Mouse (Mus musculus): ENCODE results near the gene Meltf.

Meltf gene

DNA sequence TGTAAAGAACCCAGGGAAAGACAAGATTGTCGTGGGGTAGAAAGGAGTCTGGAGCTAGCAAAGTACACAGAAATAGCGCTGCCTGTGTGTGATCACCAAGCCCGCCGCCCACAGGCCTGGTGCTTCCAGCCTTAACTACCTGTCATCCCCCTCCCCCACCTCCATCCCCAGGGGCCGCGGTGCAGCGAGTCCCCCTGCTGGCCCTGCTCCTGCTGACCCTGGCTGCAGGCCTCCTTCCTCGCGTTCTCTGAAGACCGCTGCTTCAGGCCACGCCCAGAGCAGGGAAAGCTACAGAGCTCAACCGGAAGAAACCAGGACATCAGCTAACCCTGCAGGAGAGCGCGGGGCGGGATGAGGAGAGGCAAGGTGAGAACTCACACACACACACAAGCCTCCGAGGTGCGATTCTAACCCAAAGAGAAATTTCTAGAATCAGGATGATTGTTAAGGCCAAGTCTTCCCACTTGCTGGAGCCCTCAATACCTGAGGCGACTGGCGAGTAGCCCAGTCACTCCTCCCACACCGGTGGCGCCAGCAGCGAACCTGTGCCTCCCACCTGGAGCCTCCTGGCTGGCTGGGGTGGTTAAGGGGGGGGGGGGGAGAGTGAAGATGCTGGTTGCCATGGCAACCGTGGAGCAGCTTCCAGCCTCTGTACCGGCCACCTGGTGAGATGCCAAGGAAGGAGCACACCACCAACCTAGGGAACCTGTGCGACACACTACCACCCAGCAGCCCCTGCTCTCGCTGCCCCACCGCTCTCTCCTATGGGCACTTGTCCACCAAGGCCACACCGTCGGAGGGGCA, 18.6 kb downstream of the Meltf start:
- peak; percentile 9 for DNase-seq

DNA sequence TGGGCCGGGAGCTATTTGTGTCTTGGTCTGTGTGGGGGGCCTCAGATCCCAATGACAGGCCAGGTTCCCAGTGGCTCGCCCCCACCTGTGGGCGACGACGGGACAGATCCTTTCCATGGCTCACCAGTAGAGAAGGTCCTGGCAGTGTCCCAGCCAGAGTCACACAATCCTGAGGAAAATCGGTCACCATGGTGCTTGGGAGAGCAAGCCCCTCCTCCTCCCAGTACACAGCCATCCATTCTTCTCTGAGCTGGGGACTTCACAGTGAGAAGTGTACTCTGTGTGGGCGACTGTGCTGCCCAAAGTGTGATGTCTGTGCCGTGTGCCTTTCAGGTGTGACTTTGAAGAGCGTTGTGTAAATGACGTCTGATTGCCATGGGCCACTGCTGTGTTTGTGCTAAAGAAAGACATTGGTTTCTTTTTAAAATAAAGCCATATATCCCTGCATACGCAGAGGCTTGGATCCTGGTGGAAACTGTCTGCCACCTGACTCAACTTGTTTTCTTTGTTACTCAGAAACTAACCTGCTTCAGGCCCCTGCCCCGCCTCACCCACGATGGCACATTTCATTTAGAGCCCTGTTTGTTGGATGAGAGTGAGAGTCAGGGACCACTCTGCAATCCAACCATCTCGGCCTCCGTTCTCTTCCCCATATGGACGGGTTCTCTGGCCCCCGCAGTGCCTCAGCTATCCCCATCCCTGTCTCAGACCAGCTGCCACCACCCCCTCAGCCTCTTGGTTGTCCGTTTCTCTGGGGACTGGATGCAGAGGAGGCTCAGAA, 20.1 kb downstream of the Meltf start:
- DNase-seq: no peak

DNA sequence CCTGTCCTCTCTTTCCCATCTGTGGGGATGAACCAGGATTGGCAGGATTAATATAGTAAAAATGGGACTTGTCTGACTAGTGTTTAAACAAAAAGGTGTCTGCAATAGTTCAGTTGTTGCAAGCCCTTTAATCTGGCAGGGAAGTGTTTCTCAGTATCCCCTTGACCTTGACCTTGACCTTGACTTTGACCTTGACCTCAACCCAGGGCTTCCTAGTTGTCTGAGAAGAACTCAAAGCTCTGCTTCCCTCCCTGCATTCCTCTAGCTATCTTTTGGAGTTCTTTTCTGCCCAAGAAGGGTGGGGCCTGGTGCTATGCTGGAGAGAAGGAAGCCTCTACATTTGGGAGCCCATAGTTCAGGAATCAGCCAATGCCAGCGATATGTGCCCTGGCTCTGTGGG, 23.3 kb downstream of the Meltf start:
- no peak for DNase-seq

DNA sequence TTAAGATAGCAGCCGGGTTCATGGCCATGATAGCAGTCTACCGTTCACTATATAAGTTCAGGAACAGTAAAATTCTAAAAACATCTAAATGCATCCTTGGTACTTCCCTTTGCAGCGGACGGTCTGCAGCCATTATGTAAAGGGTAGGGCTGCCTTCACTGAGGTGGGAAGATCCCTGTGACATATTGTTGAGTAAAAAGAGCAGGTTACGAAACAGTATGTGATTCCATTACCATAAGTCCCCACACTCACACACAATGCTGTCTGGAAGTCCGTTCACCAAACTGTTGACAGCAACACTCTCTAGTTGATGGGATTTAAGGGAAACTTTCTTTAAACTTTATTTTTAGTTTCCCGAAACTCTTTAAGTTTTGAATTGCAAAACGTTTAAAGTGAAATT, 24.6 kb downstream of the Meltf start:
- no peak for DNase-seq

DNA sequence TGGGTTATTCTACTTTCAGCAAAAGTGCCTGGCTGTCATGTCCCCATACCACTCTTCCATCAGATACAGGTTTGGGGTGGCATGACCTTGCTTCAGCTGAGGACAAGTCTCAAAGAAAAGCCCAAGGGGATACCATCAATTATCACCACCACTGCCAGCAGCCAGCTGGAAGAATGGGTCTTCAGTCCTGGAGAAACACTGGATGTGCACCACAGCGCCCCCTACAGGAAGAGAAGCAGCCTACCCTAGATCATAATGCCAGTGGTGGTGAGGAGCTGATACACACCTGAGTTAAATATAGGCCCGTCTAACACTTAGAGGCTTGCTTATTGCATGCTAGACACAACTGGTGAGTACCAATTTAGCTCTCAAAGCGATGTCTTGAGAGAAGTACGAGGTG, 26.7 kb downstream of the Meltf start:
- no peak for DNase-seq

DNA sequence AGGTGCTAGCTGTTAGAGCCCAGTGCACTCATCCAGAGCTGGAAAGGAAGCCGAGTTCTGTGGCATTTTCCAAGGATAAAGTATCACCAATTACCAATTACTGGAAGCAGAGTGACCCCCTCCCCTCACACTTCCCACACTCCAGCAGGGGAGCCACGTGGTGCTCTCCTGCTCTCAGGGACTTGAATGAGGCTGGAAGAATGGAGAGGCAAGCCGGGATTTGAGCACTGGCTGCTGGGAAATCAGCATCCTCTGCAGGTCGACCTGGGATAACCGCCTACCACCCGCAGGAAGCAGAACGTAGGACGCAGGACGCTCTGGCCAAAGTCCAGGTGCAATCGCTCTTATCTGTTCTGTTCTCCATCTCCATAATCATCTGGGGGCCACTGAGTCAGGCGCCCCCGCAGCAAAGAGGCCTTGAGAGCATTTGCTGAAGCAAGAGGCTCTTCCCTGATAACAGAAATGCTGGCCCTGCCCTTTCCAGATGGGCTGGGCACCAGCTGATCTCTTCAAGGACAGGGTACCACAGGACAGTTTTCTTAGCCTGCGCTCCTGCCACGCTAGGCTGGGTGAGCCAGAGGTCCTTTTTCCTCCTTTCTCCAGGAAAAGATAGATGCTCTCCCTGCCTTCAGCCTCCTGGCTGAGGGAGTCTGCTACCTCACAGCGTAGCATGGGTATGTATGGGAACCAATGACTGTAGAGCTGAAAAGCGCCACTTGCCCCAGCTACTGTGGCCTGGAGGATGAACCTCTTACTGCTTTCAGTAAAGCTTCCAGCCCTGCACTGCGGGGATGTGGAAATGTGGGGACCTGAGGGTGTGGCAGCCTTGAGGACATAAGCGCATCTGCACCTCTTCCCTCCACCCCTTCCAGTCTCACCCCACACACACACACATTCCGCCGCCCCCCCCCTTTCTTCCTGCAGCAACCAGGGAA, 27.5 kb downstream of the Meltf start:
- DNase-seq: no peak

DNA sequence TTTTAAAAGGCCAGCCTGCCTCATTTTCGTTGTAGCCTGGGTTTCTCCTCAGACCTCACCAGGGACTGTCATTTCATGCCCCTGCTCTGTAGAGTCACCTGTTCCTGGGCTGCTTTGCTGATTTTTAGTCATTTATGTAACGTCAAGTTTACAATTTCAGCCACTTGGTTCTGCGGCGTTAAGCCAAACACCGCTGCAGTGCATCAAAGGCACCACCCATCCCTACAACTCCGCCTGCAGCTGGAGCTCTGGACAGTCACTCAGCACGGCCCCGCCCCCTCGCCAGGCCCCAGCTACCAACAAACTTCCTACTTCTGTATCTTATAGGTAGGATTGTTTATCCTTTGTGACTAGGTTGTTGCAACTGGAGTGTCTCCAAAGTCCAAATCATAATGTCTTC, 28.3 kb downstream of the Meltf start:
- DNase-seq: peak; percentile 15

DNA sequence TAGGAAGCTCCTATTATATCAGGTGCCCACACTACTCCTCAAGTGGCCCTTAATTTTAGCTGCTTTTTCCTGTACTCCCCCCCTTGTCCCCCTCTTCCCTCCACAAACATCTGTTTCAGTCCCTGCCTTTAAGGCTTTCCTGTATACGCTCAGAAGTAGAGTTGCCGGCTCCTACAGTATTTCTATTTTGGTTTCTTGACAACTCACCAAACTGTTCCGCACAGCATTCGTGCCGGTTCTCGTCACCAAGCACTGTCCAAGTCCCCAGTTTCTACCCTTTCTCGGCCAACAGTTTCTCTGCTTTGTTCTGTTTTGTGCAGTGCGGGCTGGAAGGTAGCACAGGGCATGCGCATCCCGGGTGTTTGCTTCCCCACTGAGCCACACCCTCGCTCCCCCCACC, 30.3 kb downstream of the Meltf start:
- no peak for DNase-seq

DNA sequence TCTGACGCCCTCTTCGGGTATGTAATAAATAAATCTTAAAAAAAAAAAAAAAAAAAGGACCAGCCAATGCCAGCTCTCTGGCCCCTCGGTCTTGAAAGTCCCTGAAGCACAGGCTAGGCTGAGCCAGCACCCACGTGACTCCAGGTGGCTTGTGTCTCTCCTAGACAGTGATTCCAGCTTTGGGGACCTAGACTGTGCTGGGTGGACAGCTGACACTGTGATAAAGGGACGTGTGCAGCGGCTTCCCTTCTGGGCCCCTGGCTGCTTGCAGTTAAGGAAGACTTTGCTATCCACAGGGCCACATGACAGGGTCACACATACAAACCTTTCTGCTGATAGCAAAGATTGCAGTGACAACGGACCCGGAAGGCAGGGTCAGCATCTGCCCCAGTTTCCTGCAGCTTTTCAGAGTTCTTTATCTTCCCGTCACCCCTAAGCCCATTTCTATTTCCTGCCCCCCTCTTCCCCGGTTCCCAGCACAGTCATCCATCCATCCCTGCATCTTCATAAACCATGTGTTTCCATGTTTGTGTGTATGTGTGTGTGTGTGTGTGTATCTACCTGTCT, 31.8 kb downstream of the Meltf start:
- peak; percentile 20 for DNase-seq

DNA sequence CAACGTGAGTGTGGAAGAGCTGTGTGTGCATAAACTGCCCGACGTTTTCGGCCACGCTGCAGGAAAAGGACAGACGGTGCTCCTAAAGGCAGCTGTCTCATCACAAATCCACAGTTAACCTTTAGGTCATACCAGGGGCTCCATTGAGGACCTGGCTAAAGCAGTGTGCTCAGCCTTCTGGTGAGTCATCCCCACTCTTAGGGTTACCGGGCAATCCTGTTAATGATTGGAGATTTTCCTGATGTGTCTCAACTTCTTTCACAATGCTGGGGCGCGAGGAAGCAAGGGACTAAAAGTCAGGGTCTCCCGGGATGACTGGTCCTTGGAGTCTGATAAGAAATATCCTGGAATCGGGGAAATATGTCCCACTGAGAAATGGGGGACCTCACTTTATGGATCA, 39.2 kb downstream of the Meltf start:
- peak; percentile 52 for DNase-seq

DNA sequence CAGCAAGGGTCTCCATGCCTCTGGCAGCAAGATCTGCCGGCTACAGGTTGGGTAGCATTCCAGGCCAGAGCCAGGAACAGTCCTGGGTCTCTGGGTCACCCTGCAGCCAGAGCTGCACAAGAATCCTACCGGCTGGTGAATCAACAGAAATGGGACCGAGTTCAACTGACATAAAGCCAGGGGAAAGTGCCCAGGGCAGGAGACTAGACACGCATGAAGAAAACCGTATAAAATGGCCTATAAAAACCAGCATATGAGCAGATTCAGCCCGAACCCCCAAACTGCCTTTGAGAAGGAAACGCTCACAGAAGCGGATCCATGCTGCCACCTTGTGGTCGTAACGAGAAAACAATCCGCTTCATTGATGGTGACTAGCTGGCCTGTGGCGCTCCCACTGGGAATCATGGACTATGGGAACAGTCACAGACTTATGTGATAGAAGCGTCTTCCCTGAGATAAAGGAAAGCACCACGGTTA, 39.7 kb downstream of the Meltf start:
- peak; percentile 81 for DNase-seq

DNA sequence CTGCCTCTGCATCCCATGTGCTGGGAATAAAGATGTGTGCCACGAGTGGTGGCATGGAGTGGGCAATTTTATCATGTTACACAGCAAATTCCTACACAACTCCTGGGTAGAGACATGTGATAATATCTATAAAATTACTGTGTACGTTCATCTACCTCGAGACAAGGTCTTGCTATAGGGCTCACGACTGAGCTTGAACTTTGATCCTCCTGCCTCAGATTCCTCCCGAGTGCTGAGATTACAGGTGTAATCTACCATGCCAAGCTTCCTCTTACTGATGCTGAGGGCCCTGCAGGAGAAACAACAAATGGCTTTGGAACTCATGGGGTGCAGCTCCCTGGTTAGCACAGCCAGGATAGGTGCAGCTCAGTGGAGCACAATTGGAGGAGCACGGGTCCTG, 45.8 kb downstream of the Meltf start:
- no peak for DNase-seq

DNA sequence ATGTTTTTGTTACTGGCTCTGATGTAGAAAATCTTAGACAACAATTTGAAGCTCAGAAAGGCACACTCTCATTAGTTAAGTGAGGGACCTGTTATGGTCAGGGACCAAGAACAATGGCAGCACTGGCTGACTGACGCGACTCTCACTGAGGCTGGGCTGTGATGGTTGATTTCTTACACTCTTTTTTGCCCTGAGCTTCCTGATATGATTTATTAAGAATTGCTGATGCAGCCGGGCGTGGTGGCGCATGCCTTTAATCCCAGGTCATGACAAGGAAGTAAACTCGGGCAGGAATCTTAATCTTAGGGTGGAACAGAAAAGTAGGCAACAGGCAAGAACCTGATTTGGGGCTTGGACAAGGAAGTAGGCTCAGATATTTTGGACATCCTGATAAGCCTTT, 47.5 kb downstream of the Meltf start:
- no peak for DNase-seq

DNA sequence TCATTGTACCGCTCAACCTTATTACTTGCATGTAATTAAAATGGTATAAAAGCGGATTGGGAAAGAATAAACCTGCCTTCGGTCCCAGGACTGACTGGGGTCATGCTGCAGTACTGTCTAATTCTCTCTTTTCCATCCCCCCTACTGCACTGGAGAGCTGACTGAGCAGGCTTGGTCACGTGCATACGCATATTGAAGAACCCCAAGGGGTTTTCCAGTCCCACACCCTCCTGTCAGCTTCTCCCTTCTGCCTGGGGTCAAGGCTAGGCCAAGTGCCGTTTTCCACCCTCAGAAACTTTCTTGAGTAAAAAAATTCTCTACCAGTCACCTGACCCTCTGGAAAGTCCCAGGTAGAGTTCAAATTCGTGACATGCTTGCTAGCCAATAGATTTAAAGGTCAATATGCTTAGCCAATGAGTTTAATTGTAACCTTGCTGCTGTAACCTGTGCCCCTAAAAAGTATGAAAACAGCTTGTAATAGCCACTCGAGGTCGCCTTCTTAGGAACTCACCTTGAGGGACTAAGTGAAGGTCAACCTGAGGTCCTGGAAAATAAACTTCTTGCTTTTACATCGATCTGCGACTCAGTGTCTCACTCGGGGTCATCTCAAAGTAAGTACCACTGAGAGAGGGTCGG, 48.1 kb downstream of the Meltf start:
- no peak for DNase-seq

DNA sequence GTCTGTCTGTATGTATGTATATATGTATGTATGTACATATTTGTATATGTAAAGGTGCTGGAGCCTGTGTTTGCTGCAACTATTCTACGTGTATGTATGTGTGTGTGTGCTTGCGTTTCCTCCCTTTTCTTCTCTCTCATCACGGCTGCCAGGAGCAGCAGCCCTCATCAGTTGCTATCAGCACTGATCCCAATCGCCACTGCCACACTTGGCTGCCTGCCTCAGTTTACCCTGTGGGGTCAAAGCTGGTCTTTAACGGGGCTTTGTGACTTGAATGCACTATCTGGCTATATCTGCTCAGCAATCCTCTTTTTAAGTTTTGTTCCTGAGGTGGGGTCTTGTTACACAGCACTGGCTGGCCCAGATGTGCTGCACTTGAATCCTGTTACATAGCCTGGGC, 48.8 kb downstream of the Meltf start:
- no peak for DNase-seq

DNA sequence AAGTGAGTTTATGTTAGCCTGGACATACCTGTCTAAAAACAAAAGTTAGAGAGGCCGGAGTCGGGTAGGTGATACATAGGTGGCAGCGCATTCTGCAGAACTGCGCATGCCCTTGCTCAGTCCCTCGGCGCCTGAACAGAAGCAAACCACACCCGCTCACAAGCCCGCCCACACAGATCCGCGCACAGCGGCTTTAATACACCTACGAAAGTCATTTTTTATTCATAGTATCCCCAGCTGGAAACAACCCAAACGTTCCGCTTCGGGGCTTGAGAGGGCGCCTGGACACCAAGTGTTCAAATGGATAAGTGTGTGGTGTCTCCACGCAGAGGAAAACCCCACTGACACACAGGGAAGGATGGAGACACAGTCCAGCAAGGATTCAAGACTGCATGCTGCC, 52.7 kb downstream of the Meltf start:
- no peak for DNase-seq

DNA sequence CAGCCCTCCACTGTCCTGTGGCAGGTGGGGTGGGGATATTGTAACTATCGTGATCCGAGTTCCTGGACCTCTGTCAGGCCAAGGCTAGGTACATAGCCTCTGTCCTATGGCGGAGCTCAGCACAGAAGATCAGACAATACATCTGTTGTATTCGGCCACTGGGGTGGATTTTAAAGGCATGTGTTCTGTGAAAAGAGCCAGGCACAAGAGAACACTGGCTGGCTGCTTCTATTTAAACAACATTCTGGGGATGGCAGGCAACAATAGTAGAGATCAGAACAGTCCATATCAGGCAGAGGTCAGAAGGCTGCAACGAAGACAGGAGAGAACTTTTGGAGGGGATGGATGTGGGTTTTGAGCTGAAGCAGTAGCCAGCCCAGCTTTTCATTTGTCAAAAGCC, 53.6 kb downstream of the Meltf start:
- no peak for DNase-seq

DNA sequence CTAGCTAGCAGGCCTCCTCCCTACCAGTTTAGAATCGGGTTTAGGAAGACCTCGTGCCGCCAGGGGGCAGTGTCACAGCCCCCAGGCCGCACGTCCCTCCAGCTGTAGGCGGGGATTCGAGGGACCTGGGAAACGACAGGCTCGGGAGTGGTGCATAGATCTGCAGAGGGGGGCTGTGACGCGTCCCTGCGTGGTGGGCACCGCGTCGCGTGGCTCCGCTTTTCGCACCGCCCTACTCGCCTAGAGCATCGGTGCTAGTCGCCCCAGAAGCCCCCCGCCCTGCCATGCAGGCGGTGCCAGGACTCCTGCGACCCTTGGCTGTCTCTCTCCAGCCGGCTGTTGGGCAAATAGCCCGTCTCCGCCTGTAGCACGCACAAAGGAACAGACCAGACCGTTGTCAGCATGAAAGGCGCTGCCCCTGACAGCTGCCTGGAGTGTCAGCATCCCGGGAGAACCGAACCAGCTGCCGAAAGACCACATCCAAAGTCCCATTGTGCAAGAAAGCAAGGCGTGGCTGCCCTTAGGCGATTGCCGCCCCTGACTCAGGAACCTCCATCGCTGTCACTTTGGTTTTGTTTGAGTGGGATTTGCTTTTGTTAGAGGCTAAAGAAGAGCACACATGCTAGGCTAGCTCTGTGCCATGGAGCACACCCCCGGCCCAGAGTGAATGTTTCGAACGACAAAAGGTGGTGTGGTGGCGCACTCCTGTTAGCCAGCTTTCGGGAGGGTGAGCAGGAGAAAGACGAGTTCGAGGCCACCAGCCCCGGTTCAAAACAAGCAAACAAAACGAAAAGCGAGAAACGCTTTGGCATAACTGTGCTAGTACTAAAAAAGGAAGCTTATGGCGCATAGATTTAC, 54.5 kb downstream of the Meltf start:
- peak; percentile 80 for DNase-seq

DNA sequence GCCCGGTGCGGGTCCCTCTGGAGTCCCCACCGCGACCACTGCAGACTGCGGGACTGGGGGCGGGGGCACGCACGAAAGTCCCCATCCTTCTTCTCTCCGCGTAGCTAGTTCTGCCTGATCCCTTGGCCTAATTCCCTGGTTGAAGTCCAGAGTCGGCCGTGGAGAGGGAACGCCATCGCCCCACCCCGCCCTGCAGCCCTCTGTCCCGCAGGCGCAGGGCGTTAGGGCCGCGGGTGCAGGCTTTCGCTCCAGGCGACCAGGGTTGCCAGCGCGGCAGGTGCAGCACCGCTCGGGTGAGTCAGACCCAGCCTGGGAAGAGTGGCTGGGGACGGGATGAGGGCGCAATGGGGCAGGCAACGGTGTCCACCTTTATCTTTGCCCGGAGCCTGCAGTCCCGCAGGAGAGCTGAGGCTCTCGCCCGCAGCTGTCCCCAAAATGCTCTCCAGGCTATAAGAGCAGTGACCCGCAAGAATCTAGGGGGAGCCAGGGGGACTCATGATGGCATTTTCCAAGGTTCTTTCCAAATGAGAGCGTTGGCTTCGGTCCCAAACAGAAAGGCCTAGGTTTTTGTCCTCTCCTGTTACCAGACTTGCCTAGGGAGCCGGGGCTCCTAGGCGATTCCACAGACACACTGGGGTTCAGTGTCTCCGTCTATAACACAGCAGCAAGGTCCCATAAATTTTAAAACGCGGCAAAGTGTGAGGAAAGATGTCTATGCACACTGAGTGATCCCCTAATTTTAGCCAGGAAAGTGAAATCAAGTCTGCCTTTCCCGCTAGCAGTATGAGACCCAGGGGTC, 55.3 kb downstream of the Meltf start, which contains the start of gene Pigz:
Pigz (plus strand) TSS at position 101 of the 799 bp plus-strand sequence.
- DNase-seq: peak; percentile 38

DNA sequence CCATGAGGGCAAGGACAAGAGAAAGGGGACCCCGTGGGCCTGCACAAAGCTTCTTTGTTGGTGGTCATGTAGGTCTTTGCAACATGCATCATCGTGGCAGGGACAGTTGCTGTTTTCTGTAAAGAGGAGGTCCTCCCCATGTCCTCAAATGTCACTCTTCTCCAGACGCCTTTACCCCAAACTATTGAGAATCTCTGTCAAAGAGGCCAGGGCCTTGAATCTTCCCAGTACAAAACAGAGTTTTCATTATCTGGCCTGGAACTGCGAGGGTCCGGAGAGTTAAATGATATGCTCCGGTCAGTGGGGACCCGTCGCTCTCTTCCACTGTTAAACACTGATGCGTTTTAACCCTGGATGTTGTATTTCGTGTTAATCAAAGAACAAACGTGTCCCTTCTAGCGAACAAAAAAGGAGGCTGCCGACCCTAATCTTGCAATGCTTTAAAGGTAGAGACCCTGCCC, 56.0 kb downstream of the Meltf start:
- no peak for DNase-seq

Data from kidney, adult 9 months (tissue).